Mouse (Mus musculus): Measurements from ENCODE around the gene Bcl7c. TPM values are rescaled to one million over a fixed set of nuclear protein-coding genes. Genes with fewer than 3 reads are reported as not detected.

Gene Bcl7c
- total and polyA plus RNA-seq, 2 experiments = 7.6 to 20.0 TPM

DNA sequence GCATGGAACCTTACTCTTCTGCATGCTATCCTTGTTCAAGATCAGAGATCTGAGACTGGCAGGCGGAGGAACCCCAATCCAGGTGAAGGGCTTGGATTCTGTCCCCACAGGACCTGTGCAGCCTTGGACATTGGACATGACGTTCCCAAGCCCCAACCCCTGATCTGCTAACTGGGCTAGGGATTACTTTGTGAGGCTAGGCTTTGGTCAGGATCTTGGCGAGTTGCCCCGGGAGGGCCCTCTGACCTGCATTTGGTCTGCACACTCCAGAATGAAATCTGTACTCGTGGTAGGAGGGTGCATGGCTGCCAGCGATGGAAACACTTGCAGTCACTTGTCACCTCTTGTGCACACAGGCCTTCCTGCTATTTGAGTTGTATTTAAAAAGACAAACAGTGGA lies 45.8 kb downstream of the Bcl7c start:
- H3K27me3 ChIP-seq (ENCODE audit: control insufficient read depth, insufficient read depth, low read length) = no peaks in the 10 kb centered on the region
- H3K27ac ChIP-seq (replicated peaks; ENCODE audit: insufficient read depth, low read depth, low read length) = no peak overlapping the region
- TF ChIP-seq POLR2A (IDR thresholded peaks at IDR 0.05; ENCODE audit: extremely low read depth, insufficient read depth, low read length) (no peak), CTCF (IDR thresholded peaks at IDR 0.05; ENCODE audit: low read depth, low read length) (no peak)
- H3K79me2 ChIP-seq (ENCODE audit: control insufficient read depth, insufficient read depth, low read length) = no peaks in the 10 kb centered on the region
- peak; percentile 85 for DNase-seq (ENCODE audit: extremely low read depth, low read depth, low spot score)
- 23% methylated on average over 6 of the region's 6 CpGs for WGBS
- H3K9ac ChIP-seq (ENCODE audit: low read depth, low read length) = no peak overlapping the region
- no peaks in the 10 kb centered on the region for H3K36me3 ChIP-seq (ENCODE audit: control insufficient read depth, insufficient read depth, low read length)
- H3K4me1 ChIP-seq (ENCODE audit: control insufficient read depth, insufficient read depth, low read length) = peaks cover 13% of the 10 kb centered on the region
- H3K4me3 ChIP-seq (ENCODE audit: insufficient read depth, low read depth, low read length) = no peak overlapping the region

DNA sequence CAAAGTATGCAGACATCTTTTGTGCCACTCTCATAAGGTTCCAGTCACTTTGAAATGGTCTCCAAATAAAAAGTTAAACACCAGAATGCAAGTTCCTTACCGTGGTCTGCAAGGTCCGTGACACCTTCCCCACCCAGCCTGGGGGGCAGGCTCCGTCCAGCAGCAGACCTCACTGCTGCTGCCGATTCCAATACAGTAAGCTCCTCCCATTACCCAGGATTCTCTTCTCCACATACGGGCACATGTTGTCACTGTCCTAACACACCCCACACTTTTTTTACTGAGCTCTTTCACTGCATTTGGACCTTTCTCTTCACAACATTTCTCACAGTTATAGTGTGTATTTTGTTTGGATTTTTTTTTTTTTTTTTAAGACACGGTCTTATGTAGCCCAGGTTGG lies 46.9 kb downstream of the Bcl7c start:
- WGBS = 89% methylated on average over 6 of the region's 6 CpGs
- H3K9ac ChIP-seq (ENCODE audit: low read depth, low read length) = no peak overlapping the region
- peaks cover 13% of the 10 kb centered on the region for H3K4me1 ChIP-seq (ENCODE audit: control insufficient read depth, insufficient read depth, low read length)
- peak overlapping the region; percentile 14; the same call in 1 of the 2 replicates for H3K4me3 ChIP-seq (ENCODE audit: insufficient read depth, low read depth, low read length)
- no peak overlapping the region for H3K27ac ChIP-seq (replicated peaks; ENCODE audit: insufficient read depth, low read depth, low read length)
- no peaks in the 10 kb centered on the region for H3K27me3 ChIP-seq (ENCODE audit: control insufficient read depth, insufficient read depth, low read length)
- H3K36me3 ChIP-seq (ENCODE audit: control insufficient read depth, insufficient read depth, low read length) = no peaks in the 10 kb centered on the region
- no peak for DNase-seq (ENCODE audit: extremely low read depth, low read depth, low spot score)
- TF ChIP-seq CTCF (IDR thresholded peaks at IDR 0.05; ENCODE audit: low read depth, low read length) (no peak), POLR2A (IDR thresholded peaks at IDR 0.05; ENCODE audit: extremely low read depth, insufficient read depth, low read length) (no peak)
- no peaks in the 10 kb centered on the region for H3K79me2 ChIP-seq (ENCODE audit: control insufficient read depth, insufficient read depth, low read length)

DNA sequence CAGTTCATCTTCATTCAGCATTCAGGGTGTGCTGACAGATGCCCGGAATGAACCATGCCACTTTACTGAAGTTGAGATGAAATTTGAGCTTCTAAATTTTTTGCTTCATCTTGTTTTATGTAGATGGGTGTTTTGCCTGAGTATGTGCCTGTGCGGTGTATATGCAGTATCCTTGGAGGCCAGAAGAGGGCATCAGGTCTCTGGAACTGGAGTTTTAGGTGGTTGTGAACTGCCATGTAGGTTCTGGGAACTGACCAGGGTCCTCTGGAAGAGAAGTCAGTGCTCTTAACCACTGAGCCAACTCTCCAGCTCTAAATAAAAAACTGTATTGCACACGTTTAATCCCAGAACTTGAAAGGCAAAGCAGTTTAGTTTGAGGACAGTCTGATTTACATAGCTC lies 47.9 kb downstream of the Bcl7c start:
- no peak overlapping the region for H3K4me3 ChIP-seq (ENCODE audit: insufficient read depth, low read depth, low read length)
- no peak for TF ChIP-seq CTCF (IDR thresholded peaks at IDR 0.05; ENCODE audit: low read depth, low read length)
- no peak for TF ChIP-seq POLR2A (IDR thresholded peaks at IDR 0.05; ENCODE audit: extremely low read depth, insufficient read depth, low read length)
- no peak overlapping the region for H3K9ac ChIP-seq (ENCODE audit: low read depth, low read length)
- no peaks in the 10 kb centered on the region for H3K79me2 ChIP-seq (ENCODE audit: control insufficient read depth, insufficient read depth, low read length)
- DNase-seq (ENCODE audit: extremely low read depth, low read depth, low spot score) = no peak
- H3K27ac ChIP-seq (replicated peaks; ENCODE audit: insufficient read depth, low read depth, low read length) = no peak overlapping the region
- WGBS = 97% methylated on average over 3 of the region's 3 CpGs
- no peaks in the 10 kb centered on the region for H3K36me3 ChIP-seq (ENCODE audit: control insufficient read depth, insufficient read depth, low read length)
- H3K4me1 ChIP-seq (ENCODE audit: control insufficient read depth, insufficient read depth, low read length) = peaks cover 9% of the 10 kb centered on the region
- no peaks in the 10 kb centered on the region for H3K27me3 ChIP-seq (ENCODE audit: control insufficient read depth, insufficient read depth, low read length)

DNA sequence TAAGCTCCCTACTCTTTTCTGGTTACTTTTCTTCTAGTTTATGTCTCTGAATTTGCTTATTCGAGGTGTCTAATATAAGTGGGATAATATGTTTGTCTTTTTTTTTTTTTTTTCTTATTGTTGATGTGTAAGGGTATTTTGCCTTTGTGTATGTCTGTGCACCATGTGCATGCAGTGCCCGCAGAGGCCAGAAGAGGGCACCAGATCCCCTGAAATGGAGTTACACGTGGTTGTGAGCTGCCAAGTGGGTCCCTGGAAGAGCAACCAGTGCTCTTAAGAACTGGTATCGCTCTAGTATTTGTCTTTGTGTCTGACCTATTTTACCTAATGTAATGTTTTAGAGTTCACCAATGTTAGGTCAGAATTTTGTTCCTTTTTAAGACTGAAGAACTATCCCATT lies 51.8 kb downstream of the Bcl7c start:
- WGBS = 10% methylated on average over 4 of the region's 4 CpGs
- Histone ChIP-seq H3K4me3 (ENCODE audit: insufficient read depth, low read depth, low read length) (no peak overlapping the region), H3K79me2 (ENCODE audit: control insufficient read depth, insufficient read depth, low read length) (no peaks in the 10 kb centered on the region), H3K9ac (ENCODE audit: low read depth, low read length) (no peak overlapping the region), H3K27ac (replicated peaks; ENCODE audit: insufficient read depth, low read depth, low read length) (no peak overlapping the region), H3K36me3 (ENCODE audit: control insufficient read depth, insufficient read depth, low read length) (no peaks in the 10 kb centered on the region), H3K27me3 (ENCODE audit: control insufficient read depth, insufficient read depth, low read length) (no peaks in the 10 kb centered on the region), H3K4me1 (ENCODE audit: control insufficient read depth, insufficient read depth, low read length) (no peaks in the 10 kb centered on the region; the same call in 1 of the 2 replicates)
- DNase-seq (ENCODE audit: extremely low read depth, low read depth, low spot score) = peak; percentile 57
- no peak for TF ChIP-seq POLR2A (IDR thresholded peaks at IDR 0.05; ENCODE audit: extremely low read depth, insufficient read depth, low read length)
- peak; percentile 97 for TF ChIP-seq CTCF (IDR thresholded peaks at IDR 0.05; ENCODE audit: low read depth, low read length)

DNA sequence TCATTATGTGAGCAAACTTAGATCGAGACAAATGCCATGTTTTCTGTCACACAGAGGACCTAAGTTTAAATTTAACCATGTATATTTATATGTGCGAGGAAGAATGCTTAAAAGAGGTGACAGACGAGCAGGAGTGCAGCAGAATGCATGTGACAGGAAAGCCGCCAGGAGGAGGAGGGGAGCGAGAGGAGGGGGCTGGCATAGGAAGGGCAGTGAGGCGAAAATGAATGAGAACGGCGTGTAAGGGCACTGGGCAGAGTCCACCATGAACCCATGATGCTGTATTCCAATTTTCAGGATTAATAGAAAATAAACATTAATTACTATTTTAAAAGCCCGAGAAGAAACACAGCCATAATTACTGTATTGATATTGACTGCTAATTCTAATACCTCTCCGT lies 54.4 kb downstream of the Bcl7c start:
- no peak for DNase-seq (ENCODE audit: extremely low read depth, low read depth, low spot score)
- Histone ChIP-seq H3K9ac (ENCODE audit: low read depth, low read length) (no peak overlapping the region), H3K4me1 (ENCODE audit: control insufficient read depth, insufficient read depth, low read length) (no peaks in the 10 kb centered on the region; the same call in 1 of the 2 replicates), H3K27me3 (ENCODE audit: control insufficient read depth, insufficient read depth, low read length) (no peaks in the 10 kb centered on the region), H3K27ac (replicated peaks; ENCODE audit: insufficient read depth, low read depth, low read length) (no peak overlapping the region), H3K79me2 (ENCODE audit: control insufficient read depth, insufficient read depth, low read length) (no peaks in the 10 kb centered on the region), H3K36me3 (ENCODE audit: control insufficient read depth, insufficient read depth, low read length) (no peaks in the 10 kb centered on the region), H3K4me3 (ENCODE audit: insufficient read depth, low read depth, low read length) (no peak overlapping the region)
- TF ChIP-seq POLR2A (IDR thresholded peaks at IDR 0.05; ENCODE audit: extremely low read depth, insufficient read depth, low read length) (no peak), CTCF (IDR thresholded peaks at IDR 0.05; ENCODE audit: low read depth, low read length) (no peak)
- 86% methylated on average over 10 of the region's 10 CpGs for WGBS

DNA sequence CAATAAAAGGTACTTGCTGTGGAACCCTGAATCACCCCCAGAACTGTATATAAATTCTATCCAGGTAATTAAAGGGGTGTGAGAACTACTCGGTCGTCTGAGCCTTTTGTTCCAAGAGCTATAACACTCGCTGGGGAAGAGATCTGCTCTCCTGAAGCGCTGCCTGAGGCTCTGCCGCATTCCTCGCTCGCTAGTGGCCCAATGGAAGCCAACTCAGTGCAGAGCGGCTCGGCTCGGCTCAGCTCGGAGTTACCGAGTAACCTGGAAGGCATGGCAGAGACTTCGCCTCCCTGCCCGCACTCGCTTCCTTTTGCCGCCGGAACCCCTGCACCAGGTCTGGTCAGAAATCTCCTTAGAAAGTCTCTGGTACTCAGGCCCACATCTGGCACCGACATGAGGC lies 56.7 kb downstream of the Bcl7c start:
- TF ChIP-seq CTCF (IDR thresholded peaks at IDR 0.05; ENCODE audit: low read depth, low read length) (no peak), POLR2A (IDR thresholded peaks at IDR 0.05; ENCODE audit: extremely low read depth, insufficient read depth, low read length) (no peak)
- Histone ChIP-seq H3K4me1 (ENCODE audit: control insufficient read depth, insufficient read depth, low read length) (peaks cover 5% of the 10 kb centered on the region), H3K4me3 (ENCODE audit: insufficient read depth, low read depth, low read length) (peak overlapping the region; percentile 10; the same call in 1 of the 2 replicates), H3K36me3 (ENCODE audit: control insufficient read depth, insufficient read depth, low read length) (no peaks in the 10 kb centered on the region), H3K27ac (replicated peaks; ENCODE audit: insufficient read depth, low read depth, low read length) (no peak overlapping the region), H3K9ac (ENCODE audit: low read depth, low read length) (peak overlapping the region; percentile 10), H3K79me2 (ENCODE audit: control insufficient read depth, insufficient read depth, low read length) (no peaks in the 10 kb centered on the region), H3K27me3 (ENCODE audit: control insufficient read depth, insufficient read depth, low read length) (no peaks in the 10 kb centered on the region)
- 13% methylated on average over 18 of the region's 18 CpGs for WGBS
- no peak for DNase-seq (ENCODE audit: extremely low read depth, low read depth, low spot score)
